35 mouse cellular contexts compared by ENCODE assay signal in genomic region chr7:48075521-48075920, GRCm38 (mm10). TPM values are rescaled to one million over a fixed set of nuclear protein-coding genes. Genes with fewer than 3 reads are reported as not detected.
"Had no signal": no experiment of that assay in that cellular context is flagged by ENCODE, and none has a peak within 500 bp of the region (broad histone marks: within the 10 kb centered on the region; RNA-seq: fewer than 3 reads in every experiment).

No protein-coding gene starts in this region.

- ATAC-seq: forebrain, embryonic 13.5 days; forebrain, embryonic 14.5 days; forebrain, embryonic 15.5 days; forebrain, embryonic 16.5 days; forebrain, postnatal 0 days had no signal

- H3K27me3 ChIP-seq: embryonic facial prominence, embryonic 12.5 days; embryonic facial prominence, embryonic 13.5 days; embryonic facial prominence, embryonic 15.5 days; forebrain, embryonic 12.5 days; forebrain, embryonic 13.5 days; forebrain, embryonic 15.5 days had no signal

- H3K9ac ChIP-seq: embryonic facial prominence, embryonic 12.5 days; embryonic facial prominence, embryonic 13.5 days; embryonic facial prominence, embryonic 15.5 days; forebrain, embryonic 12.5 days; forebrain, embryonic 13.5 days; forebrain, embryonic 15.5 days; forebrain, postnatal 0 days had no signal

- DNase-seq: cerebellum, adult 2 months; cerebellum, adult 8-10 months; cerebellum, adult 9-10 months; cerebellum, adult 9-11 months; cerebellum, postnatal 10 days; cerebellum, postnatal 14 days; cerebellum, postnatal 25 days; cerebellum, postnatal 36 days; embryo, embryonic 11 days; forebrain, postnatal 0 days; gastrocnemius, adult 2 months; gastrocnemius, postnatal 10 days; gastrocnemius, postnatal 14 days; gastrocnemius, postnatal 25 days; gastrocnemius, postnatal 36 days; heart, adult 11 months; heart, adult 18-20 months; heart, adult 2 months had no signal

- H3K4me2 ChIP-seq: embryonic facial prominence, embryonic 12.5 days; embryonic facial prominence, embryonic 13.5 days; embryonic facial prominence, embryonic 15.5 days; forebrain, embryonic 12.5 days; forebrain, embryonic 13.5 days; forebrain, embryonic 15.5 days had no signal

- H3K4me1 ChIP-seq: embryonic facial prominence, embryonic 10.5 days; embryonic facial prominence, embryonic 12.5 days; embryonic facial prominence, embryonic 13.5 days; embryonic facial prominence, embryonic 15.5 days; forebrain, embryonic 10.5 days; forebrain, embryonic 12.5 days; forebrain, embryonic 13.5 days; forebrain, embryonic 15.5 days had no signal

- H3K4me3 ChIP-seq: embryonic facial prominence, embryonic 10.5 days; embryonic facial prominence, embryonic 12.5 days; embryonic facial prominence, embryonic 13.5 days; embryonic facial prominence, embryonic 15.5 days; erythroblast, embryonic 14.5 days; forebrain, embryonic 10.5 days; forebrain, embryonic 12.5 days; forebrain, embryonic 13.5 days; forebrain, embryonic 15.5 days; gastrocnemius, adult 2 months; heart, adult 2 months had no signal

- H3K27ac ChIP-seq: embryonic facial prominence, embryonic 10.5 days; embryonic facial prominence, embryonic 12.5 days; embryonic facial prominence, embryonic 13.5 days; embryonic facial prominence, embryonic 15.5 days; forebrain, embryonic 10.5 days; forebrain, embryonic 12.5 days; forebrain, embryonic 13.5 days; forebrain, embryonic 15.5 days; gastrocnemius, adult 2 months; heart, adult 2 months had no signal

- H3K9me3 ChIP-seq: embryonic facial prominence, embryonic 10.5 days; embryonic facial prominence, embryonic 12.5 days; embryonic facial prominence, embryonic 13.5 days; embryonic facial prominence, embryonic 15.5 days; forebrain, embryonic 10.5 days; forebrain, embryonic 12.5 days; forebrain, embryonic 13.5 days; forebrain, embryonic 15.5 days had no signal

- H3K36me3 ChIP-seq: embryonic facial prominence, embryonic 10.5 days; embryonic facial prominence, embryonic 12.5 days; embryonic facial prominence, embryonic 13.5 days; embryonic facial prominence, embryonic 15.5 days; forebrain, embryonic 10.5 days; forebrain, embryonic 12.5 days; forebrain, embryonic 15.5 days had no signal

RNA-seq across cellular contexts. Expression of gene Mrgprx1, which starts 48.1 kb away (rescaled TPM):
- polyA plus RNA-seq: cerebellum, adult 2 months; cortical plate, adult 2 months; embryonic facial prominence, embryonic 10.5 days; embryonic facial prominence, embryonic 11.5 days; embryonic facial prominence, embryonic 12.5 days; embryonic facial prominence, embryonic 13.5 days; embryonic facial prominence, embryonic 14.5 days; embryonic facial prominence, embryonic 15.5 days; erythroblast, embryonic 14.5 days; forebrain, embryonic 10.5 days; forebrain, embryonic 11.5 days; forebrain, embryonic 12.5 days; forebrain, embryonic 13.5 days; forebrain, embryonic 14.5 days; forebrain, embryonic 15.5 days; forebrain, embryonic 16.5 days; forebrain, postnatal 0 days; frontal cortex, adult 2 months; gonadal fat pad, adult 2 months; heart, adult 2 months had no signal
